ENCODE assay signal across 26 mouse cellular contexts in the genomic region with DNA sequence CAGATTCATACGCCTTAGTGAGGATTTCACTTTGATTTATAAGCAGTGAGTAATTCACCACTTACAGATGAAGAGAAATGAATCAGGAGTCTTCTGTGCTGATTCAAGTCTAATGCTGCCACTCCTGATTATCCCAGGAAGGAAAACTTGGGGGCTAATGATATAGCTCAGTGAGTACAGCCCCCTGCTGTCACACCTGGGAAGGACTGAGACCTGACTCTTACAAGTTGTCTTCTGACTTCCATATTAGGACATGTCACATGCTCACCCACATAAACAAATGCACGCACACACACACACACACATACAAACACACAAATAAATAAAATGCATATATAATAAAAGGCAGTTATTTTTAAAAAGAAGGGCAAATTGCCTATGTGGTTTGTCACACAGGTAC.
A peak's percentile ranks its signal among the peaks of the same experiment; 100 is the strongest.
DNase-seq lines count a peak whose midpoint lies in the region; ATAC-seq lines count a peak whose summit lies in the region.
"Had no signal": no experiment of that assay in that cellular context is flagged by ENCODE, and none has a peak within 500 bp of the region (broad histone marks: within the 10 kb centered on the region; RNA-seq: fewer than 3 reads in every experiment).

No protein-coding gene starts in this region.

- H3K4me3 ChIP-seq in midbrain, embryonic 11.5 days (ENCODE audit: low read depth, low read length): no peak overlapping the region
- H3K4me3 ChIP-seq in midbrain, embryonic 13.5 days (replicated peaks): no peak overlapping the region
- H3K4me3 ChIP-seq: embryonic facial prominence, embryonic 12.5 days; embryonic facial prominence, embryonic 15.5 days; forebrain, embryonic 12.5 days; forebrain, embryonic 15.5 days; heart, adult 2 months; hindbrain, embryonic 13.5 days; intestine, embryonic 15.5 days had no signal

- no peaks in the 10 kb centered on the region for H3K36me3 ChIP-seq in midbrain, embryonic 11.5 days (ENCODE audit: control insufficient read depth, insufficient read depth, low read length)
- no peaks in the 10 kb centered on the region for H3K36me3 ChIP-seq in midbrain, embryonic 13.5 days
- H3K36me3 ChIP-seq: embryonic facial prominence, embryonic 12.5 days; embryonic facial prominence, embryonic 15.5 days; forebrain, embryonic 12.5 days; forebrain, embryonic 15.5 days; G1E; hindbrain, embryonic 13.5 days; intestine, embryonic 15.5 days had no signal

- H3K27me3 ChIP-seq in midbrain, embryonic 11.5 days (ENCODE audit: control insufficient read depth, insufficient read depth, low read length): no peaks in the 10 kb centered on the region
- no peaks in the 10 kb centered on the region for H3K27me3 ChIP-seq in midbrain, embryonic 13.5 days
- H3K27me3 ChIP-seq: CH12.LX; embryonic facial prominence, embryonic 12.5 days; embryonic facial prominence, embryonic 15.5 days; forebrain, embryonic 12.5 days; forebrain, embryonic 15.5 days; hindbrain, embryonic 13.5 days; intestine, embryonic 15.5 days; Patski had no signal

- H3K9me3 ChIP-seq in midbrain, embryonic 11.5 days (ENCODE audit: control insufficient read depth, low read length): no peaks in the 10 kb centered on the region
- H3K9me3 ChIP-seq in midbrain, embryonic 13.5 days: no peaks in the 10 kb centered on the region
- H3K9me3 ChIP-seq: embryonic facial prominence, embryonic 12.5 days; embryonic facial prominence, embryonic 15.5 days; forebrain, embryonic 12.5 days; forebrain, embryonic 15.5 days; intestine, embryonic 15.5 days had no signal

- no peaks in the 10 kb centered on the region for H3K4me1 ChIP-seq in midbrain, embryonic 11.5 days (ENCODE audit: control insufficient read depth, insufficient read depth, low read length)
- no peaks in the 10 kb centered on the region for H3K4me1 ChIP-seq in midbrain, embryonic 13.5 days (replicated peaks)
- H3K4me1 ChIP-seq: embryonic facial prominence, embryonic 12.5 days; embryonic facial prominence, embryonic 15.5 days; forebrain, embryonic 12.5 days; forebrain, embryonic 15.5 days; hindbrain, embryonic 13.5 days; intestine, embryonic 15.5 days had no signal

- no peak overlapping the region for H3K4me2 ChIP-seq in midbrain, embryonic 11.5 days
- no peak overlapping the region for H3K4me2 ChIP-seq in midbrain, embryonic 13.5 days (replicated peaks)
- H3K4me2 ChIP-seq: embryonic facial prominence, embryonic 12.5 days; embryonic facial prominence, embryonic 15.5 days; forebrain, embryonic 12.5 days; forebrain, embryonic 15.5 days; heart, embryonic 11.5 days; hindbrain, embryonic 13.5 days; intestine, embryonic 15.5 days had no signal

- H3K9ac ChIP-seq in midbrain, embryonic 11.5 days (ENCODE audit: low read length): no peak overlapping the region
- H3K9ac ChIP-seq in midbrain, embryonic 13.5 days (replicated peaks): no peak overlapping the region
- H3K9ac ChIP-seq: embryonic facial prominence, embryonic 12.5 days; embryonic facial prominence, embryonic 15.5 days; forebrain, embryonic 12.5 days; forebrain, embryonic 15.5 days; hindbrain, embryonic 13.5 days; intestine, embryonic 15.5 days had no signal

- WGBS in midbrain, embryonic 11.5 days: 95% methylated on average over 2 of the region's 2 CpGs
- 93% methylated on average over 2 of the region's 2 CpGs for WGBS in midbrain, embryonic 13.5 days

- ATAC-seq in midbrain, embryonic 11.5 days (ENCODE audit: low FRiP score): no peak
- ATAC-seq in midbrain, embryonic 13.5 days: no peak
- ATAC-seq: forebrain, embryonic 15.5 days; hindbrain, embryonic 16.5 days; intestine, embryonic 15.5 days; Patski had no signal

- DNase-seq in adrenal gland, adult (ENCODE audit: inconsistent age in 2 of 2, low spot score in 1 of 2): peak; percentile 11 to 57
- no peak for DNase-seq in adrenal gland, adult 2 months
- DNase-seq in midbrain, embryonic 11.5 days (ENCODE audit: low spot score, missing footprints): peak; percentile 54
- peak; percentile 42 for DNase-seq in ES-CJ7 (ENCODE audit: low read depth, low spot score)
- DNase-seq in embryo, embryonic 9.5 days (ENCODE audit: extremely low spot score): no peak
- no peak for DNase-seq in thymus, postnatal 0 days (ENCODE audit: low spot score)
- DNase-seq: adrenal gland, postnatal 10 days; adrenal gland, postnatal 36 days; B cell, adult 2 months; cerebellum, adult 18-20 months; cerebellum, adult 9-10 months; cerebellum, postnatal 14 days; gastrocnemius, postnatal 25 days; heart, adult 2 months had no signal

- no peak overlapping the region for H3K27ac ChIP-seq in midbrain, embryonic 11.5 days (ENCODE audit: low read depth, low read length)
- no peak overlapping the region for H3K27ac ChIP-seq in midbrain, embryonic 13.5 days
- H3K27ac ChIP-seq: embryonic facial prominence, embryonic 12.5 days; embryonic facial prominence, embryonic 15.5 days; forebrain, embryonic 12.5 days; forebrain, embryonic 15.5 days; heart, adult 2 months; hindbrain, embryonic 13.5 days; intestine, embryonic 15.5 days had no signal

Comparison
In these comparisons a context has a peak if more than half of its experiments do, and no peak if none do; other contexts are left out.
1. DNase-seq: peak in adrenal gland, adult (2 of 2), midbrain, embryonic 11.5 days (single experiment) and ES-CJ7 (single experiment); none in adrenal gland, adult 2 months (single experiment), embryo, embryonic 9.5 days (single experiment) and thymus, postnatal 0 days (single experiment).